Mouse (Mus musculus) kidney, postnatal 0 days (tissue): ENCODE results near the gene Fbln2. TPM values are rescaled to one million over a fixed set of nuclear protein-coding genes. Genes with fewer than 3 reads are reported as not detected.

Source experiments
- ATAC-seq: fragments of 200-750 bp; cut with Nextera tagmentation; replicated peaks from 2 replicates; pipeline ENCODE4 v1.8.0; 2017; ENCODE audit warnings: low read depth, moderate number of reproducible peaks, moderate TSS enrichment, moderate library complexity; ENCODE audit not compliant: low FRiP score
- DNase-seq: peaks from one replicate; pipeline ENCODE4 v3.0.0-alpha.2; 2016; ENCODE audit warnings: low spot score
- H3K27ac ChIP-seq: fragments of 300-500 bp; sonication (generic); 2 replicates; pipeline ENCODE4 v1.5.1; 2014; ENCODE audit warnings: mild to moderate bottlenecking
- H3K27me3 ChIP-seq: fragments of 300-500 bp; sonication (generic); 2 replicates; pipeline ENCODE4 v1.6.1; 2014; ENCODE audit warnings: low read length, mixed read lengths; ENCODE audit not compliant: insufficient read depth
- H3K36me3 ChIP-seq: fragments of 300-500 bp; sonication (generic); 2 replicates; pipeline ENCODE4 v1.6.1; 2014; ENCODE audit warnings: low read length, mixed read lengths; ENCODE audit not compliant: insufficient read depth
- H3K4me1 ChIP-seq: fragments of 300-500 bp; sonication (generic); replicated peaks from 2 replicates; pipeline ENCODE4 v1.6.1; 2014; ENCODE audit warnings: antibody characterized with exemption, low read length, mixed read lengths; ENCODE audit not compliant: insufficient read depth
- H3K4me2 ChIP-seq: fragments of 300-500 bp; sonication (generic); 2 replicates; pipeline ENCODE4 v1.6.1; 2014; ENCODE audit warnings: mild to moderate bottlenecking, low read length, moderate library complexity, mixed read lengths
- H3K4me3 ChIP-seq: fragments of 300-500 bp; sonication (generic); replicated peaks from 2 replicates; pipeline ENCODE4 v1.5.1; 2014; ENCODE audit warnings: low read depth, low read length
- H3K9ac ChIP-seq: fragments of 300-500 bp; sonication (generic); 2 replicates; pipeline ENCODE4 v1.6.1; 2014; ENCODE audit warnings: low read depth, low read length
- H3K9me3 ChIP-seq: fragments of 300-500 bp; sonication (generic); replicated peaks from 2 replicates; pipeline ENCODE4 v1.6.1; 2016; ENCODE audit warnings: low read length, inconsistent platforms, mixed read lengths
- CTCF ChIP-seq: IDR thresholded peaks from 2 replicates; pipeline ENCODE4 v1.5.1; 2016; ENCODE audit warnings: antibody characterized with exemption, low read depth, mild to moderate bottlenecking, moderate library complexity
- WGBS: fragments of 180-500 bp; shearing (Covaris S2); extraction: QIAGEN DNeasy Blood & Tissue Kit; methylation state at CpG from one replicate; pipeline ENCODE4 v1.1.7; 2014; 5-methylcytosine and 5-hydroxymethylcytosine counted together
- polyA plus RNA-seq: library from polyadenylated mRNA; unstranded; fragments of >200 nt; fragmentation: Nextera tagmentation; extraction: Ambion mirVana; gene quantifications from 2 replicates; pipeline ENCODE4 v1.2.1, GENCODE M21; 2015

The Fbln2 gene
- polyA plus RNA-seq, 1 experiment from 2014 or later: 20.9 TPM

- TF ChIP-seq CTCF: no peak
- H3K27ac ChIP-seq: no peak overlapping the region
- ATAC-seq: no peak
- H3K36me3 ChIP-seq: no peaks in the 10 kb centered on the region
- H3K9ac ChIP-seq: no peak overlapping the region
- no peaks in the 10 kb centered on the region for H3K27me3 ChIP-seq
- H3K4me1 ChIP-seq: no peaks in the 10 kb centered on the region
- H3K9me3 ChIP-seq: no peaks in the 10 kb centered on the region
- H3K4me3 ChIP-seq: no peak overlapping the region
- no peak for DNase-seq
- H3K4me2 ChIP-seq: no peak overlapping the region
- 51% methylated on average over 2 of the region's 2 CpGs for WGBS
Observed at GRCm38 (mm10) chr6:91240537-91240936, 28.3 kb downstream of the Fbln2 start.

GRCm38 (mm10) chr6:91240964-91241363 is 28.7 kb downstream of the Fbln2 start:
- TF ChIP-seq CTCF: no peak
- no peaks in the 10 kb centered on the region for H3K9me3 ChIP-seq
- H3K4me3 ChIP-seq: no peak overlapping the region
- no peak overlapping the region for H3K4me2 ChIP-seq
- ATAC-seq (no peak), DNase-seq (no peak)
- H3K9ac ChIP-seq: no peak overlapping the region
- no peaks in the 10 kb centered on the region for H3K36me3 ChIP-seq
- H3K27me3 ChIP-seq: no peaks in the 10 kb centered on the region
- no peak overlapping the region for H3K27ac ChIP-seq
- H3K4me1 ChIP-seq: no peaks in the 10 kb centered on the region

DNA sequence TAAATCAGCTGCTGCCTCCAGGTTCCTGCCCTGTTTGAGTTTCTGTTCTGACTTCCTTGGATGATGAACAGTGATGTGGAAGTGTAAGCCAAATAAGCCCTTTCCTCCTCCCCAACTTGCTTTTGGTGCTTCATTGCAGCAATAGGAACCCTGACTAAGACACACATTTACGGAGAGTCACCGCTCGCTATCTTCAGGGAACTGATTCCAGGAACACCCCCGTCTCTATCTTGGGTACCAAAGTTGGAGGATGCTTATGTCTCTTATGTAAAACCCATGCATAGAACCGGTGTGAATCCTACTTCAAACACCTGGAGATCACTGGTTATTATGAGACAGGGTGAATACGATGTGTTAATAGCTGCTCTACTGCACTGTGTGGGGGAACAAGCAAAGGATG is 31.1 kb downstream of the Fbln2 start:
- 86% methylated on average over 6 of the region's 6 CpGs for WGBS
- Histone ChIP-seq H3K27me3 (no peaks in the 10 kb centered on the region), H3K36me3 (no peaks in the 10 kb centered on the region), H3K4me1 (no peaks in the 10 kb centered on the region), H3K4me3 (no peak overlapping the region), H3K4me2 (no peak overlapping the region), H3K27ac (no peak overlapping the region), H3K9ac (no peak overlapping the region), H3K9me3 (no peaks in the 10 kb centered on the region)
- TF ChIP-seq CTCF: no peak
- ATAC-seq (no peak), DNase-seq (no peak)

GRCm38 (mm10) chr6:91244331-91244730 is 32.1 kb downstream of the Fbln2 start:
- ATAC-seq (no peak), DNase-seq (no peak)
- H3K9ac ChIP-seq: no peak overlapping the region
- no peak overlapping the region for H3K4me3 ChIP-seq
- no peak overlapping the region for H3K27ac ChIP-seq
- no peak overlapping the region for H3K4me2 ChIP-seq
- no peaks in the 10 kb centered on the region for H3K4me1 ChIP-seq
- no peaks in the 10 kb centered on the region for H3K27me3 ChIP-seq
- WGBS: 50% methylated on average over 8 of the region's 8 CpGs
- no peaks in the 10 kb centered on the region for H3K36me3 ChIP-seq
- H3K9me3 ChIP-seq: no peaks in the 10 kb centered on the region
- no peak for TF ChIP-seq CTCF

GRCm38 (mm10) chr6:91245331-91245730 is 33.1 kb downstream of the Fbln2 start:
- H3K4me2 ChIP-seq: no peak overlapping the region
- no peaks in the 10 kb centered on the region for H3K36me3 ChIP-seq
- no peaks in the 10 kb centered on the region for H3K9me3 ChIP-seq
- TF ChIP-seq CTCF: no peak
- 56% methylated on average over 6 of the region's 6 CpGs for WGBS
- H3K4me3 ChIP-seq: no peak overlapping the region
- H3K4me1 ChIP-seq: no peaks in the 10 kb centered on the region
- no peaks in the 10 kb centered on the region for H3K27me3 ChIP-seq
- ATAC-seq (no peak), DNase-seq (no peak)
- H3K9ac ChIP-seq: no peak overlapping the region
- H3K27ac ChIP-seq: no peak overlapping the region

DNA sequence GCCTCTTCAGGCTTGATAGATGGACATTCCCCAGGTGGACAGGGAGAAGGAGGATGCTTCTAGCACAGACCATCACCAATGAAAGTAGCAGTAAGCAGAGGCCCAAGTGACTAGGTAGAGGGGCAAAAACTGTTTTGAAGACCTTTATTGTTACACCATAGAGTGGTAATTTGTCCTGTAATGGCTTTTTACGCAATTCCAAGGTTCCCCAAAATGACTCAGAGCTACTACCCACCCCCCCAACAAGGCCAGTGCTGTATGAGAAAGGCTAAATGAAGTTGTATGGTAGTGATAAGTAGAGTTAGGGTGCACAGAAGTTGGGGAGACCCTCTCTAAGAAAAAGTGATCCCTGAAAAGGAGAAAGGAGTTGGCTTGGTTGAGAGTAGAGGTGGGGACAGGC is 35.1 kb downstream of the Fbln2 start:
- no peak for ATAC-seq
- Histone ChIP-seq H3K4me1 (no peaks in the 10 kb centered on the region), H3K36me3 (no peaks in the 10 kb centered on the region), H3K27me3 (no peaks in the 10 kb centered on the region), H3K27ac (no peak overlapping the region), H3K9me3 (no peaks in the 10 kb centered on the region), H3K4me3 (no peak overlapping the region), H3K4me2 (no peak overlapping the region), H3K9ac (no peak overlapping the region)
- DNase-seq: no peak
- 97% methylated on average over 1 of the region's 1 CpGs for WGBS
- TF ChIP-seq CTCF: no peak

DNA sequence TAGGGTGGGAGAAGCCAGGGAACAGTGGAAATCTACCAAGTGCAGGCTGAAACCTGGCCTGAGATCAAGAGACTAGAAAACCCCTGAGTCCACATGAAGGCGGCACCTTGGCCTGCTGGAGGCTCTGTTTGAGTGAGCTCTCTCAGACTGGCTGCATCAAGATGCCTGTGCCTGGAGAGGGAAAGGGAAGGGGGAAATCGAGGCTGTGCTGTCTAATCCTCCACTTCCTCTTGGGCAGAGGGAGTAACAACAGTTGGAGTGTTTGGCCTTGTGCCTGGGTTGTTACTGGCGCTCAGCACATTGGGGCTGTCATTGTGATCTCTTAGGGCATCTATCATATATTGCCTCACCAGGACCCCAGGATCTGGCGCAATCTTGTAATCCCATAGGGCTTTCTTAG is 36.4 kb downstream of the Fbln2 start:
- H3K9ac ChIP-seq: no peak overlapping the region
- no peak overlapping the region for H3K27ac ChIP-seq
- no peaks in the 10 kb centered on the region for H3K27me3 ChIP-seq
- ATAC-seq (no peak), DNase-seq (no peak)
- no peak overlapping the region for H3K4me2 ChIP-seq
- H3K9me3 ChIP-seq: no peaks in the 10 kb centered on the region
- no peak for TF ChIP-seq CTCF
- H3K4me1 ChIP-seq: no peaks in the 10 kb centered on the region
- no peaks in the 10 kb centered on the region for H3K36me3 ChIP-seq
- no peak overlapping the region for H3K4me3 ChIP-seq
- WGBS: 66% methylated on average over 4 of the region's 4 CpGs
